Mouse (Mus musculus) MEL (cell line): ENCODE results near the gene Exosc1. TPM values are rescaled to one million over a fixed set of nuclear protein-coding genes. Genes with fewer than 3 reads are reported as not detected.
A peak's percentile ranks its signal among the peaks of the same experiment; 100 is the strongest.

Experiments
- DNase-seq: peaks from one replicate; pipeline ENCODE4 v3.0.0; 2011; ENCODE audit warnings: low read depth, low spot score
- H3K27ac ChIP-seq: 2 replicates; pipeline ENCODE4 v1.5.1; 2012; ENCODE audit warnings: low read depth, mild to moderate bottlenecking, control low read depth, low read length, moderate library complexity; ENCODE audit not compliant: control insufficient read depth
- H3K27me3 ChIP-seq, 2 experiments: fragments of 150-350 bp in 1 of 2; sonication (generic) in 1 of 2; 2 replicates each; pipeline ENCODE4 v1.6.1; 2012; ENCODE audit warnings: low read length in 2 of 2, mild to moderate bottlenecking in 2 of 2, improper control_type of control experiment in 1 of 2, moderate library complexity in 1 of 2; ENCODE audit not compliant: insufficient read depth in 2 of 2, control insufficient read depth in 1 of 2
- H3K36me3 ChIP-seq, 2 experiments: 2 replicates each; pipeline ENCODE4 v1.6.1; 2012 to 2014; ENCODE audit warnings: low read length in 2 of 2, improper control_type of control experiment in 1 of 2, inconsistent platforms in 1 of 2, mild to moderate bottlenecking in 1 of 2; ENCODE audit not compliant: insufficient read depth in 2 of 2, control insufficient read depth in 1 of 2
- H3K4me1 ChIP-seq, 2 experiments: fragments of 150-350 bp in 1 of 2; sonication (generic) in 1 of 2; 2 replicates each; pipeline ENCODE4 v1.6.1; 2012; ENCODE audit warnings: low read length in 2 of 2, improper control_type of control experiment in 1 of 2, mild to moderate bottlenecking in 1 of 2; ENCODE audit not compliant: insufficient read depth in 2 of 2, control insufficient read depth in 1 of 2
- H3K4me3 ChIP-seq, 2 experiments: fragments of 150-350 bp in 1 of 2; sonication (generic) in 1 of 2; 2 replicates each; pipeline ENCODE4 v1.5.1; 2012; ENCODE audit warnings: low read depth in 2 of 2, low read length in 2 of 2, mild to moderate bottlenecking in 2 of 2, moderate library complexity in 2 of 2, control low read depth in 1 of 2, improper control_type of control experiment in 1 of 2; ENCODE audit not compliant: control insufficient read depth in 1 of 2, insufficient read depth in 1 of 2
- H3K79me2 ChIP-seq: 2 replicates; pipeline ENCODE4 v1.6.1; 2012; ENCODE audit warnings: mild to moderate bottlenecking, low read length, moderate library complexity; ENCODE audit not compliant: control insufficient read depth, poor library complexity, insufficient read depth
- H3K9ac ChIP-seq: 2 replicates; pipeline ENCODE4 v1.6.1; 2012; ENCODE audit warnings: low read depth, mild to moderate bottlenecking, control low read depth, low read length, moderate library complexity; ENCODE audit not compliant: control insufficient read depth, poor library complexity, severe bottlenecking
- H3K9me3 ChIP-seq: fragments of 150-350 bp; sonication (generic); replicated peaks from 2 replicates; pipeline ENCODE4 v1.6.1; 2012; ENCODE audit warnings: mild to moderate bottlenecking, low read length, improper control_type of control experiment, moderate library complexity; ENCODE audit not compliant: insufficient read depth
- BHLHE40 ChIP-seq: IDR thresholded peaks from 2 replicates; pipeline ENCODE4 v1.6.1; 2012; ENCODE audit warnings: low read depth, mild to moderate bottlenecking, inconsistent platforms, low read length, improper control_type of control experiment, borderline replicate concordance
- CHD1 ChIP-seq: IDR thresholded peaks from 2 replicates; pipeline ENCODE4 v1.6.1; 2012; ENCODE audit warnings: low read depth, mild to moderate bottlenecking, inconsistent platforms, low read length, improper control_type of control experiment
- CHD2 ChIP-seq: IDR thresholded peaks from 2 replicates; pipeline ENCODE4 v1.6.1; 2011; ENCODE audit warnings: low read length, improper control_type of control experiment
- CTCF ChIP-seq, 3 experiments: IDR thresholded peaks in 2 of 3; conservative IDR thresholded peaks in 1 of 3; 2 replicates each; pipeline ENCODE4 v1.5.1; 2011 to 2012; ENCODE audit warnings: low read length in 3 of 3, low read depth in 2 of 3, mild to moderate bottlenecking in 2 of 3, improper control_type of control experiment in 1 of 3, inconsistent platforms in 1 of 3, mixed read lengths in 1 of 3, moderate library complexity in 1 of 3; ENCODE audit not compliant: control insufficient read depth in 1 of 3, insufficient read depth in 1 of 3, poor library complexity in 1 of 3, severe bottlenecking in 1 of 3
- ELF1 ChIP-seq: IDR thresholded peaks from 2 replicates; pipeline ENCODE4 v1.6.1; 2014; ENCODE audit warnings: low read depth, mild to moderate bottlenecking, inconsistent platforms, low read length, improper control_type of control experiment, moderate library complexity
- EP300 ChIP-seq, 2 experiments: IDR thresholded peaks; 2 replicates each; pipeline ENCODE4 v1.6.1; 2011; ENCODE audit warnings: improper control_type of control experiment in 2 of 2, low read length in 2 of 2, low read depth in 1 of 2, mild to moderate bottlenecking in 1 of 2
- ETS1 ChIP-seq: IDR thresholded peaks from 2 replicates; pipeline ENCODE4 v1.6.1; 2012; ENCODE audit warnings: low read depth, mild to moderate bottlenecking, inconsistent platforms, low read length, improper control_type of control experiment, moderate library complexity
- GATA1 ChIP-seq: IDR thresholded peaks from 2 replicates; pipeline ENCODE4 v1.6.1; 2011; ENCODE audit warnings: low read depth, low read length, improper control_type of control experiment
- JUND ChIP-seq: IDR thresholded peaks from 2 replicates; pipeline ENCODE4 v1.6.1; 2011; ENCODE audit warnings: low read depth, mild to moderate bottlenecking, improper control_type of control experiment, low read length
- KAT2A ChIP-seq: conservative IDR thresholded peaks from 2 replicates; pipeline ENCODE4 v1.6.1; 2012; ENCODE audit warnings: low read depth, low read length, improper control_type of control experiment, inconsistent platforms
- MAFK ChIP-seq: IDR thresholded peaks from 2 replicates; pipeline ENCODE4 v1.6.1; 2011; ENCODE audit warnings: low read depth, mild to moderate bottlenecking, low read length, improper control_type of control experiment, borderline replicate concordance
- MAX ChIP-seq: IDR thresholded peaks from 2 replicates; pipeline ENCODE4 v1.6.1; 2011; ENCODE audit warnings: low read length, improper control_type of control experiment
- MAZ ChIP-seq: IDR thresholded peaks from 2 replicates; pipeline ENCODE4 v1.6.1; 2012; ENCODE audit warnings: low read depth, mild to moderate bottlenecking, inconsistent platforms, low read length, improper control_type of control experiment
- MEF2A ChIP-seq: IDR thresholded peaks from 2 replicates; pipeline ENCODE4 v1.6.1; 2014; ENCODE audit warnings: low read depth, mild to moderate bottlenecking, inconsistent platforms, low read length, improper control_type of control experiment; ENCODE audit not compliant: poor library complexity, insufficient replicate concordance, severe bottlenecking; ENCODE audit errors: extremely low read depth
- MXI1 ChIP-seq: IDR thresholded peaks from 2 replicates; pipeline ENCODE4 v1.6.1; 2011; ENCODE audit warnings: mild to moderate bottlenecking, low read depth, low read length, improper control_type of control experiment
- MYB ChIP-seq: IDR thresholded peaks from 2 replicates; pipeline ENCODE4 v1.6.1; 2011; ENCODE audit warnings: mild to moderate bottlenecking, low read depth, low read length, improper control_type of control experiment
- MYC ChIP-seq: IDR thresholded peaks from 2 replicates; pipeline ENCODE4 v1.6.1; 2011; ENCODE audit warnings: low read depth, mild to moderate bottlenecking, low read length, improper control_type of control experiment, moderate library complexity
- NELFE ChIP-seq: IDR thresholded peaks from 2 replicates; pipeline ENCODE4 v1.6.1; 2011; ENCODE audit warnings: low read depth, low read length, improper control_type of control experiment
- POLR2AphosphoS2 ChIP-seq: IDR thresholded peaks from 2 replicates; pipeline ENCODE4 v1.6.1; 2011; ENCODE audit warnings: low read length, improper control_type of control experiment
- POLR2AphosphoS5 ChIP-seq: IDR thresholded peaks from 2 replicates; pipeline ENCODE4 v1.6.1; 2012; ENCODE audit warnings: low read depth, borderline replicate concordance, mild to moderate bottlenecking, inconsistent platforms, low read length, moderate library complexity, mixed read lengths
- RAD21 ChIP-seq: IDR thresholded peaks from 2 replicates; pipeline ENCODE4 v1.6.1; 2011; ENCODE audit warnings: mild to moderate bottlenecking, low read depth, low read length, improper control_type of control experiment
- RCOR1 ChIP-seq: IDR thresholded peaks from 2 replicates; pipeline ENCODE4 v1.6.1; 2012; ENCODE audit warnings: low read depth, mild to moderate bottlenecking, inconsistent platforms, low read length, improper control_type of control experiment
- SIN3A ChIP-seq: IDR thresholded peaks from 2 replicates; pipeline ENCODE4 v1.6.1; 2012; ENCODE audit warnings: low read length, improper control_type of control experiment, inconsistent platforms
- TBP ChIP-seq: IDR thresholded peaks from 2 replicates; pipeline ENCODE4 v1.8.0; 2011; ENCODE audit warnings: low read depth, low read length, improper control_type of control experiment
- UBTF ChIP-seq: IDR thresholded peaks from 2 replicates; pipeline ENCODE4 v1.6.1; 2012; ENCODE audit warnings: low read depth, mild to moderate bottlenecking, inconsistent platforms, low read length, improper control_type of control experiment, moderate library complexity, borderline replicate concordance; ENCODE audit not compliant: insufficient read depth
- USF1 ChIP-seq: IDR thresholded peaks from 2 replicates; pipeline ENCODE4 v1.6.1; 2014; ENCODE audit warnings: low read depth, mild to moderate bottlenecking, inconsistent platforms, low read length, improper control_type of control experiment, moderate library complexity
- ZC3H11A ChIP-seq: IDR thresholded peaks from 2 replicates; pipeline ENCODE4 v1.6.1; 2012; ENCODE audit warnings: low read depth, mild to moderate bottlenecking, inconsistent platforms, low read length, improper control_type of control experiment
- ZMIZ1 ChIP-seq: IDR thresholded peaks from 2 replicates; pipeline ENCODE4 v1.6.1; 2012; ENCODE audit warnings: low read depth, mild to moderate bottlenecking, inconsistent platforms, low read length, improper control_type of control experiment, moderate library complexity
- ZNF384 ChIP-seq: IDR thresholded peaks from 2 replicates; pipeline ENCODE4 v1.6.1; 2012; ENCODE audit warnings: low read depth, mild to moderate bottlenecking, inconsistent platforms, low read length, improper control_type of control experiment
- polyA plus RNA-seq, 2 experiments: library from polyadenylated mRNA; stranded (reverse) in 1 of 2; unstranded in 1 of 2; fragments of >175 nt in 1 of 2; fragments of >200 nt in 1 of 2; gene quantifications; 2 replicates each; pipeline versions ENCODE4 v1.2.1 to v1.2.4; 2012; ENCODE audit warnings: low replicate concordance in 2 of 2, low read depth in 1 of 2; ENCODE audit not compliant: insufficient read length in 2 of 2, insufficient read depth in 1 of 2, missing spikeins in 1 of 2
- total RNA-seq: library from RNA; depleted of rRNA; stranded (reverse); fragments of 300-350 nt; gene quantifications from 2 replicates; pipeline ENCODE4 v1.2.3, GENCODE M21; 2012

Gene Exosc1
- total and polyA plus RNA-seq, 3 experiments, result 118 to 390 (median 162) TPM

- no peak for TF ChIP-seq ZMIZ1
Measured at GRCm38 (mm10) chr19:41898860-41899259, 34.4 kb downstream of the Exosc1 start (continued).

DNA sequence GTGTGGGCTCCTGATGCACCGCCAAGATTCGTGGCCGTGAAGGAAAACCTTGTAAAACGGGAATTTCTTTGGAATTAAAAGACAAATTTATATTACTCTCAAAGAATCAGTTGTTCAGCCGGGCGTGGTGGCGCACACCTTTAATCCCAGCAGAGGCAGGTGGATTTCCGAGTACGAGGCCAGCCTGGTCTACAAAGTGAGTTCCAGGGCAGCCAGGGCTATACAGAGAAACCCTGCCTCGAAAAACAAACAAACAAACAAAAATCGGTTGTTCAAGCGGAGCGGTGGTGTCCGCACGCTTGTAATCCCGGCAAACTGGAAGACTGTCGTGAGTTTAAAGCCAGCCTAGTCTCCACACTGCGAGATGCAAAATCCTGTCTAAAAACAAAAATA, 36.9 kb downstream of the Exosc1 start:
- Histone ChIP-seq H3K27me3 (no peaks in the 10 kb centered on the region), H3K4me1 (peaks cover 5 to 24% of the 10 kb centered on the region in 2 experiments)

GRCm38 (mm10) chr19:41895460-41896318, 37.5 kb downstream of the Exosc1 start, which contains the start of gene Rrp12:
Rrp12 (minus strand) TSS chr19:41896173.
- H3K27ac ChIP-seq, result peak within 1 kb of the TSS; percentile 77
- peaks cover 22% of the 10 kb centered on the region for H3K79me2 ChIP-seq
- peak; percentile 98 for DNase-seq
- peaks cover 5 to 21% of the 10 kb centered on the region in 2 experiments for H3K4me1 ChIP-seq
- H3K9me3 ChIP-seq, result no peaks in the 10 kb centered on the region
- peaks cover 2 to 21% of the 10 kb centered on the region in 2 experiments for H3K36me3 ChIP-seq
- H3K4me3 ChIP-seq, result peak within 1 kb of the TSS; percentile 86 to 87
- peak within 1 kb of the TSS; percentile 84 for H3K9ac ChIP-seq
- H3K27me3 ChIP-seq, result no peaks in the 10 kb centered on the region
- TF ChIP-seq TBP, result peak; percentile 73
- TF ChIP-seq MAX, result peak; percentile 99
- peak; percentile 78 for TF ChIP-seq USF1
- TF ChIP-seq POLR2AphosphoS2, result peak; percentile 89
- TF ChIP-seq GATA1, result 0 out of 2 replicates have a peak, but pooled peaks have one; percentile 17
- no peak for TF ChIP-seq ZC3H11A
- peak; percentile 100 for TF ChIP-seq SIN3A
- no peak for TF ChIP-seq ZMIZ1
- TF ChIP-seq MXI1, result peak; percentile 100
- TF ChIP-seq NELFE, result peak; percentile 94
- TF ChIP-seq ETS1, result peak; percentile 39
- no peak for TF ChIP-seq POLR2AphosphoS5
- TF ChIP-seq JUND, result no peak
- TF ChIP-seq ELF1, result peak; percentile 88
- TF ChIP-seq MYC, result peak; percentile 99
- TF ChIP-seq CHD2, result no peak
- no peak for TF ChIP-seq RAD21
- peak; percentile 50 for TF ChIP-seq KAT2A
- TF ChIP-seq MEF2A, result peak; percentile 38; the same call in 1 of the 2 replicates
- no peak for TF ChIP-seq MYB
- TF ChIP-seq CTCF (IDR thresholded peaks at IDR 0.05 in 2 of 3, conservative IDR thresholded peaks at IDR 0.05 in 1 of 3; ENCODE audit: control insufficient read depth in 1 of 3, insufficient read depth in 1 of 3, low read depth in 2 of 3, low read length in 3 of 3, poor library complexity in 1 of 3, severe bottlenecking in 1 of 3), result no peak
- TF ChIP-seq MAZ, result no peak; the same call in 1 of the 2 replicates
- peak; percentile 91; the same call in 1 of the 2 replicates for TF ChIP-seq CHD1
- TF ChIP-seq EP300 (IDR thresholded peaks at IDR 0.05; ENCODE audit: low read depth in 1 of 2, low read length in 2 of 2), result 0 out of 4 replicates have a peak, but pooled peaks of 1 of the 2 experiments have one; percentile 3
- no peak for TF ChIP-seq ZNF384
- TF ChIP-seq RCOR1, result no peak
- no peak for TF ChIP-seq MAFK

More for the DNA sequence above, 36.9 kb downstream of the Exosc1 start:
- Histone ChIP-seq H3K4me3 (peak overlapping the region; percentile 86 to 87), H3K9me3 (no peaks in the 10 kb centered on the region), H3K9ac (peak overlapping the region; percentile 39), H3K36me3 (peaks cover 2 to 22% of the 10 kb centered on the region in 2 experiments), H3K79me2 (peaks cover 22% of the 10 kb centered on the region), H3K27ac (no peak overlapping the region)
- TF ChIP-seq UBTF, result no peak
- TF ChIP-seq BHLHE40, result 0 out of 2 replicates have a peak, but pooled peaks have one; percentile 2
- DNase-seq, result no peak
